Mouse (Mus musculus): ENCODE results near the gene Gpr108.

DNA sequence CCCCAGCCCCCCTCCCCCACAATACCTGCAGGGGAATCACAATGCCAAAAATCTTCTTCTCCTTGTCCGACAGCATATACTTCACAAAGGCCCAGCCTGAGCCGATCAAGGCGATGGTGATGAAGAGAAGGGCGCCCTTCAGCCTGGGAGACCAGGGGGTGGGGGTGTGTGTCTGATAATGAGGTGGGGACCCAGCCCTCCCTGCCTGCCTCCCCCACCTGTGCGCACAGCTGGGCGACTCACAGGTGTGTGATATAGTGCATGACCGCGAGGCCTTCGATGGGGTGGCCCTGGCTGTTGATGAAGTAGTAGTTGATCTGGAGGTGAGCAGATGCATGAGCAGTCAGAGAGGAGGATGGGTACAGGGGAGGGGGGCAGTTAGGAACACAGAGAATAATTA is 11.1 kb downstream of the Gpr108 start:
- no peak for TF ChIP-seq CTCF (IDR thresholded peaks at IDR 0.05; ENCODE audit: low read depth, low read length)
- no peak for TF ChIP-seq POLR2A (IDR thresholded peaks at IDR 0.05; ENCODE audit: insufficient read depth, low read length)
- no peak for TF ChIP-seq EP300 (IDR thresholded peaks at IDR 0.05; ENCODE audit: insufficient read depth, low read depth, low read length)

Data from ES-Bruce4 (cell line).